Mouse (Mus musculus) megakaryocyte, embryonic 14.5 days (primary cell): ENCODE measurements around the gene Rbpjl.

Source experiments
- FLI1 ChIP-seq: IDR thresholded peaks from 2 replicates; pipeline ENCODE4 v1.6.1; 2012; ENCODE audit warnings: low read length, inconsistent platforms, mixed read lengths
- GATA1 ChIP-seq: IDR thresholded peaks from 3 replicates; pipeline ENCODE4 v1.6.1; 2012; ENCODE audit warnings: mixed read lengths, low read length, inconsistent platforms, borderline replicate concordance

- TF ChIP-seq GATA1 (no peak), FLI1 (no peak)
Measured at GRCm38 (mm10) chr2:164437710-164438109, 34.8 kb downstream of the Rbpjl start.
